ENCODE assay signal across 8 mouse cellular contexts in genomic region chr10:39368572-39369135, GRCm38 (mm10). TPM values are rescaled to one million over a fixed set of nuclear protein-coding genes. Genes with fewer than 3 reads are reported as not detected.
DNase-seq lines count a peak whose midpoint lies in the region; ATAC-seq and TF ChIP-seq lines count a peak whose summit lies in the region.

TSS of gene Fyn (plus strand) at chr10:39368855.

- 46% methylated on average over 8 of the region's 8 CpGs for WGBS in limb, embryonic 14.5 days

- H3K4me1 ChIP-seq in limb, embryonic 14.5 days (ENCODE audit: control insufficient read depth, insufficient read depth, low read length), result peaks cover 7% of the 10 kb centered on the region; the same call in 1 of the 2 replicates

- no peaks in the 10 kb centered on the region for H3K27me3 ChIP-seq in limb, embryonic 14.5 days (ENCODE audit: control insufficient read depth, insufficient read depth, low read length)
- H3K27me3 ChIP-seq in splenic B cell, adult 2 months (ENCODE audit: control insufficient read depth, insufficient read depth, low read length, poor library complexity, severe bottlenecking), result no peaks in the 10 kb centered on the region

- no peaks in the 10 kb centered on the region for H3K36me3 ChIP-seq in limb, embryonic 14.5 days (ENCODE audit: control insufficient read depth, insufficient read depth, low read length)
- H3K36me3 ChIP-seq in splenic B cell, adult 2 months (ENCODE audit: control insufficient read depth, insufficient read depth, low read length, poor library complexity, severe bottlenecking), result no peaks in the 10 kb centered on the region

- H3K9ac ChIP-seq in limb, embryonic 14.5 days (ENCODE audit: low read depth, low read length, severe bottlenecking), result peak within 1 kb of the TSS; percentile 85

- peak within 1 kb of the TSS; percentile 84 for H3K27ac ChIP-seq in limb, embryonic 14.5 days (replicated peaks; ENCODE audit: low read depth, low read length)

- TF ChIP-seq POLR2A in limb, embryonic 14.5 days (IDR thresholded peaks at IDR 0.05; ENCODE audit: borderline replicate concordance, extremely low read depth, insufficient read depth, insufficient read length), result no peak

- H3K4me2 ChIP-seq in limb, embryonic 14.5 days (replicated peaks; ENCODE audit: low read depth, low read length, severe bottlenecking), result peak within 1 kb of the TSS; percentile 72

- intact Hi-C loops in heart, postnatal 36 days (cut with DNase I), result loop anchor here (2.0 to 5.0 kb wide), 4 partner anchors 130 to 364 kb away; partner anchors contain the start of gene Rev3l

- peak; percentile 15 for DNase-seq in embryo, embryonic 10.5 days (ENCODE audit: low spot score)
- DNase-seq in embryo, embryonic 9.5 days (ENCODE audit: extremely low spot score), result no peak
- DNase-seq in urinary bladder, adult 2 months (ENCODE audit: low spot score), result no peak
- DNase-seq in urinary bladder, postnatal 4 days (ENCODE audit: low spot score in 2 of 2), result no peak
- DNase-seq in heart, postnatal 36 days, result no peak
- DNase-seq in limb, embryonic 14.5 days (ENCODE audit: low spot score), result no peak
- DNase-seq in splenic B cell, adult 2 months (ENCODE audit: low read depth, low spot score), result peak; percentile 46
- no peak for DNase-seq in urinary bladder, postnatal 25 days (ENCODE audit: low spot score)

- no peaks in the 10 kb centered on the region for H3K9me3 ChIP-seq in limb, embryonic 14.5 days (ENCODE audit: control insufficient read depth, low read length)

- H3K4me3 ChIP-seq in limb, embryonic 14.5 days (replicated peaks; ENCODE audit: low read length), result peak within 1 kb of the TSS; percentile 89

- ATAC-seq in limb, embryonic 14.5 days (ENCODE audit: low FRiP score, low read depth), result no peak

RNA-seq across cellular contexts. Expression of gene Fyn, which starts in this region (rescaled TPM):
- polyA plus RNA-seq in urinary bladder, adult 2 months (2012; rRNA removed), result 20.6 and 23.3 TPM in 2 replicates
- 10 to 100 TPM; 32.1 to 35.1 TPM for total RNA-seq in heart, postnatal 36 days (2021)
- 53.5 and 58.4 TPM in 2 replicates for polyA plus RNA-seq in limb, embryonic 14.5 days (2012; rRNA removed)
- 51.5 and 53.4 TPM in 2 replicates for polyA plus RNA-seq in limb, embryonic 14.5 days (2014; fragmentation: Nextera tagmentation; extraction: Ambion mirVana)

Comparison
In these comparisons a context has a peak if more than half of its experiments do, and no peak if none do; other contexts are left out.
1. DNase-seq: peak in embryo, embryonic 10.5 days (single experiment) and splenic B cell, adult 2 months (single experiment); none in embryo, embryonic 9.5 days (single experiment), urinary bladder, adult 2 months (single experiment), urinary bladder, postnatal 4 days (0 of 2), heart, postnatal 36 days (0 of 2), limb, embryonic 14.5 days (single experiment) and urinary bladder, postnatal 25 days (single experiment).